Mouse (Mus musculus): ENCODE measurements around the gene Phf5a. TPM values are rescaled to one million over a fixed set of nuclear protein-coding genes. Genes with fewer than 3 reads are reported as not detected.
A peak's percentile ranks its signal among the peaks of the same experiment; 100 is the strongest.

The Phf5a gene
- polyA plus RNA-seq (2014; fragmentation: Nextera tagmentation; extraction: Ambion mirVana): 184 and 186 TPM in 2 replicates

DNA sequence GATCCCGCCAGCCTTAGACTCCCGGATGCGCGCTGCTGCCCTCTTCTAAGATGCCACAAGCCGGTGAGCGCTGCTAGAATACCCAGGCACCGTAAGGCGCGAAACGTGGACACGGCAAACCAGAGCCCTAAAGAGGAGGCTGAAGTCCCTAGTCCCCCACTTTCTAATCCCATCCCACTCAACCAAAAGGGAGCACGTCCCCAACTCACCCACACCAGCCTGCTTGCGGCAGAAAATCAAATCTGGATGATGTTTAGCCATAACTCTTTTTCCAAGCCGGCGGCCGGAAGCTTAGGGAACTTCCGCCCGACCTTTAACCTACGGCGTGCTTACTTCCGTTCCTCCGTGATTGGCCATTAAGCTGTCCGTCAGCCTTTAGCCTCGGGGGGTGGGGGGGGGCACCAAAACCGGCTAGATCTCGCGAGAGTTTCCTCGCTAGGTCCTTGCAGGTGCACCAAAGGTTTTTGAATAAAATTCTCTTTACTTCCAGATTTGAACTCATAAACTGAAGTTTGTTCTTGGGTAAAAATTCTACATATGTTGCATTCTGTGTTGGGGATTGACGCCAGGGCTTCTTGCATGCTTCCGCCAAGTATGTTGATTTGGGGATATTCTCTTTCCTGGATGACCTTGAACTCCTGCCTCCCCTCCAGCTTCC, at the start of gene Phf5a:
Gene Phf5a, minus strand, starts transcription at position 308 of the 658 bp plus-strand sequence.
- Histone ChIP-seq H3K4me1 (replicated peaks; ENCODE audit: control insufficient read depth, insufficient read depth, low read length) (no peaks in the 10 kb centered on the region; the same call in 1 of the 2 replicates), H3K4me3 (ENCODE audit: low read depth, low read length) (peak within 1 kb of the TSS; percentile 96), H3K9ac (ENCODE audit: low read depth, low read length) (peak within 1 kb of the TSS; percentile 96), H3K4me2 (replicated peaks; ENCODE audit: low read depth, low read length) (peak within 1 kb of the TSS; percentile 81), H3K9me3 (ENCODE audit: control insufficient read depth, low read length) (no peaks in the 10 kb centered on the region), H3K36me3 (ENCODE audit: control insufficient read depth, insufficient read depth, low read length) (0 out of 2 replicates have a peak, but pooled peaks cover 6% of the 10 kb centered on the region), H3K27me3 (ENCODE audit: control insufficient read depth, insufficient read depth, low read length) (no peaks in the 10 kb centered on the region), H3K27ac (ENCODE audit: low read depth, low read length) (peak within 1 kb of the TSS; percentile 92)
- under 1% methylated on average over 30 of the region's 30 CpGs for WGBS
- DNase-seq (ENCODE audit: low spot score) (peak; percentile 98), ATAC-seq (ENCODE audit: low FRiP score) (peak; percentile 91)

DNA sequence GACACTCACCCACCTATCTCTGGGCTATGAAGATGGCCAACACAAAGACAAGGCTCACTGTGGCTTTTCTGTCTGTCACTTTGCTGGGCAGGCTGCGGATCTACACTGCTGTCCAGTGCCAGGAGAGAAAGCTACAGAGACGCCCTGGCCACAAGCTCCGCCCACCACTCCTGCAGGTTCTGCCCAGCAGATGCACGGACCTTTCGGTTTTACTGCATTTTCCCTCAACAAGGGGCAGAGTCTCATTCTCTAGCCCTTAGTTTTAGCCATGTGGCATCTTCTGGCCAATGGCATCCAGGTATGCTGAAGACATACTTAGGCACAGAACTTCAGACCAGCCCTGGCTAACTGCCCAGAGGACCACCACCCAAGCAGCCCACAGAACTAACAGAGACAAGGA, 49.5 kb upstream of the Phf5a start:
- no peaks in the 10 kb centered on the region for H3K36me3 ChIP-seq (ENCODE audit: control insufficient read depth, insufficient read depth, low read length)
- ATAC-seq (ENCODE audit: low FRiP score) (no peak), DNase-seq (ENCODE audit: low spot score) (no peak)
- no peak overlapping the region for H3K9ac ChIP-seq (ENCODE audit: low read depth, low read length)
- WGBS: 73% methylated on average over 5 of the region's 5 CpGs
- no peaks in the 10 kb centered on the region for H3K9me3 ChIP-seq (ENCODE audit: control insufficient read depth, low read length)
- H3K4me3 ChIP-seq (ENCODE audit: low read depth, low read length): no peak overlapping the region
- peaks cover 6% of the 10 kb centered on the region for H3K4me1 ChIP-seq (replicated peaks; ENCODE audit: control insufficient read depth, insufficient read depth, low read length)
- H3K27me3 ChIP-seq (ENCODE audit: control insufficient read depth, insufficient read depth, low read length): no peaks in the 10 kb centered on the region
- H3K4me2 ChIP-seq (replicated peaks; ENCODE audit: low read depth, low read length): no peak overlapping the region
- H3K27ac ChIP-seq (ENCODE audit: low read depth, low read length): no peak overlapping the region

DNA sequence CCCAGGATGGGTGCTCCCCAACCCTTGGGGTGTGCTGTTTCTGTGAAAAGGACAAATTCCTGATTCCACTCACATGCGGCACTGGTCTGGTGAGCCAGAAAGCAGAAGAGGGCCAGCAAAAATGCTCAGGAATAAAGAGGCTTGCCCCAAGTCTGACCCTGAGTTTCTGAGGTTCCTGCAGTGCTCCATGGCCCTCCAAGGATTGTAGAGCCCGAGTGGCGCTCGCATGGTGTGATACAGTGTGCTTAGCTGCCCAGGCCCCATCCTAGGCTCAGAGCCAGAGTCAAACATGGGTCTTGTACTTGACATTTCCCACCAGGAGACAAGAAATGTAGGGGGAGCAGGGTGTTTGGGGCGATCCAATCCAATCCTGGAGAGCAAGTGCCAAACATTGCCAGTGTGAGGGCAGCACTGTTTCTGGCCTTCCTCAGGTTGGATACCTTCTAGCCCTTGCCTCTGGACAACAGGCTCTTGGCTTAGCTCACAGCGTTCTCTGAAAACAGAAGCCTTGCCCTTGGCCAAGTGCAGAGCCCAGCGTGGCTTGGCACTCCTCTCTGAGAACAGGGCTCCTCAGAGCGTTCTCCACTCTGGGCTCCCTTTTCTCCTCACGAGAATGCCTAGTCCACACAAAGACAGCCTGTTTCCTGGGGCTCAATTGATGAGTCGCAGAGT, 49.0 kb upstream of the Phf5a start:
- WGBS: 93% methylated on average over 10 of the region's 10 CpGs
- DNase-seq (ENCODE audit: low spot score) (no peak), ATAC-seq (ENCODE audit: low FRiP score) (no peak)
- H3K4me3 ChIP-seq (ENCODE audit: low read depth, low read length): no peak overlapping the region
- H3K27me3 ChIP-seq (ENCODE audit: control insufficient read depth, insufficient read depth, low read length): no peaks in the 10 kb centered on the region
- H3K9me3 ChIP-seq (ENCODE audit: control insufficient read depth, low read length): no peaks in the 10 kb centered on the region
- no peaks in the 10 kb centered on the region for H3K36me3 ChIP-seq (ENCODE audit: control insufficient read depth, insufficient read depth, low read length)
- no peak overlapping the region for H3K4me2 ChIP-seq (replicated peaks; ENCODE audit: low read depth, low read length)
- H3K27ac ChIP-seq (ENCODE audit: low read depth, low read length): no peak overlapping the region
- H3K9ac ChIP-seq (ENCODE audit: low read depth, low read length): no peak overlapping the region
- peaks cover 6% of the 10 kb centered on the region for H3K4me1 ChIP-seq (replicated peaks; ENCODE audit: control insufficient read depth, insufficient read depth, low read length)

DNA sequence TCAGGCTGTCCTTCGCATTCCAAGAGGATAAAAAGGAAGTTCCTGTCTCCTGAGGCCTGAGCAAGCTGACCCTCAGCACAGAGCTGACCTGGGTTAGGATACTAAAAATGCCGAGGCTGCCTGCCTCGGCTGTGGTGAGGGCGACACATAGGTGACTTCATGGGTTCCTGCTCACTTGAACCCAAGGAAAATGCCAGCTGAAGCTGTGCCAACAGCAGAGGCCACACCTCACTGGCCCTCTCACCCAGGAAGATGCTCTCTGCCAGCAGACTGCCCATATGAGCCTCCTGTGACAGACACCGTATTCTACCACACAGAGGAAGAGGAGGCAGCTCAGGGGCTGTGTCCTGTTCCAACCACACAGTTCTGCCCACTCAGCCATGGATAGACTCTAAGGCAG, 47.4 kb upstream of the Phf5a start:
- WGBS: 85% methylated on average over 5 of the region's 5 CpGs
- DNase-seq (ENCODE audit: low spot score) (no peak), ATAC-seq (ENCODE audit: low FRiP score) (no peak)
- Histone ChIP-seq H3K36me3 (ENCODE audit: control insufficient read depth, insufficient read depth, low read length) (peaks cover 3% of the 10 kb centered on the region), H3K4me3 (ENCODE audit: low read depth, low read length) (no peak overlapping the region), H3K27me3 (ENCODE audit: control insufficient read depth, insufficient read depth, low read length) (no peaks in the 10 kb centered on the region), H3K27ac (ENCODE audit: low read depth, low read length) (no peak overlapping the region), H3K4me1 (replicated peaks; ENCODE audit: control insufficient read depth, insufficient read depth, low read length) (no peaks in the 10 kb centered on the region), H3K4me2 (replicated peaks; ENCODE audit: low read depth, low read length) (no peak overlapping the region), H3K9ac (ENCODE audit: low read depth, low read length) (no peak overlapping the region), H3K9me3 (ENCODE audit: control insufficient read depth, low read length) (no peaks in the 10 kb centered on the region)

DNA sequence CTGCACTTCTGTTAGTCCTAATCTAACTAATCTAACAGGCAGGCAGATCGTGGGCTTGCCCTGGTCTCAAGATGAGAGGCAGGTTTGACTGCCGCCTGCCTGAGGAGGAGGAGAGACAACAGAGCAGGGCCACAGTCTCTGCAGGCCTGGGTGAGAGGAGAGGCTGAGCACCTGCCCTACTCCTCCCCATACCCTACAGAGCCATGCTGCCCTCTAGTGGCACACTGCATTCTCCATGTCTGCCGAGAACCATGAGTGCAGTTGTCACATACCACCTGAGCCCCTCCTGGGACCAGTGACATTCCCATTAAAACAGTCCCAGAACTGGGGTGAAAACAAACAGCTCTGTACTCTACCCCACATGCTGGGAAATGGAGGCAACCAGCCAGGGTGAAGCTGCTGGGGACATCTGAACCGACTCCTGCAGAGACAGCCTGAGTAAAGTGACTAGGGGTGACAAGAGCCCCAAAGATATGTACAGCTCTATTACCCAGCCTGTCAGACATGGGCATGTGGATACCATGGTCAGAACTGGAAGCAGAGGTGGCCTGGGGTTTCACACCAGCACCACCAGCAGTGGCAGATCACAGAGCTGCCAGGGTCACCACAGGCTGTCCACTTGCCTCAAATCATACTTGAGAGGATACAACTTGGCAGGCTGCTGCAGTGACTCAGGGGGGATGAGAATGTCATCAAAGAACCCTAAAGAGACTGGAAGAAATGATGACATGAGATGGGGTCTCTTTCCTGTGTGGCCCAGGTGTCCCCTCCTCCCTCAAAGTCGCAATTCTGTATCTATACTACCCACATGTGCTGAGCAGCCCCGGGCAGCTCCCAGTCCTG, 46.1 kb upstream of the Phf5a start:
- Histone ChIP-seq H3K9ac (ENCODE audit: low read depth, low read length) (no peak overlapping the region), H3K36me3 (ENCODE audit: control insufficient read depth, insufficient read depth, low read length) (peaks cover 9% of the 10 kb centered on the region), H3K27ac (ENCODE audit: low read depth, low read length) (no peak overlapping the region), H3K4me2 (replicated peaks; ENCODE audit: low read depth, low read length) (no peak overlapping the region), H3K9me3 (ENCODE audit: control insufficient read depth, low read length) (no peaks in the 10 kb centered on the region), H3K4me3 (ENCODE audit: low read depth, low read length) (no peak overlapping the region), H3K4me1 (replicated peaks; ENCODE audit: control insufficient read depth, insufficient read depth, low read length) (no peaks in the 10 kb centered on the region), H3K27me3 (ENCODE audit: control insufficient read depth, insufficient read depth, low read length) (no peaks in the 10 kb centered on the region)
- peak; percentile 56; the same call in 1 of the 2 replicates for ATAC-seq (ENCODE audit: low FRiP score)
- DNase-seq (ENCODE audit: low spot score): peak; percentile 72
- WGBS: 58% methylated on average over 6 of the region's 6 CpGs

DNA sequence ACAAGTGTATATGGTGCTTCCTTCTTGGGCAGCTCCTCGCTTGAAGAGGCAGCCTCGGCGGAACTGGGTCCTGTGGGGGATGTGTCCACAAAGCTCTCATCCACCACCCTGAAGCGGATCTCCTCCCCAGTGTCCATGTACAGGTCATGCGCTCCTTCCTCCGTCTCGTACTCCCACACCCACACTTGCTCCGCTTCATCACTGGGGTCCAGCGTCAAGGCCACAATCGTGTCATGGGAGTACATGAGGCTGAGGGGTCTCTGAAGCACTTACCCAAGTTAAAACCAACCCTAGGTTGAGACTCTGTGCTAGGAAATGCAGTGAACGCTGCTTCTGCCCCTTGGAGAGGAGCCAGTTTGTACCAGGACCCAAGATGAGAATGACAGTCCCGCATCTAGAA, 45.5 kb upstream of the Phf5a start:
- ATAC-seq (ENCODE audit: low FRiP score) (no peak), DNase-seq (ENCODE audit: low spot score) (no peak)
- H3K27me3 ChIP-seq (ENCODE audit: control insufficient read depth, insufficient read depth, low read length): no peaks in the 10 kb centered on the region
- H3K9ac ChIP-seq (ENCODE audit: low read depth, low read length): no peak overlapping the region
- no peak overlapping the region for H3K27ac ChIP-seq (ENCODE audit: low read depth, low read length)
- H3K4me1 ChIP-seq (replicated peaks; ENCODE audit: control insufficient read depth, insufficient read depth, low read length): no peaks in the 10 kb centered on the region
- 94% methylated on average over 12 of the region's 12 CpGs for WGBS
- H3K4me2 ChIP-seq (replicated peaks; ENCODE audit: low read depth, low read length): no peak overlapping the region
- no peaks in the 10 kb centered on the region for H3K9me3 ChIP-seq (ENCODE audit: control insufficient read depth, low read length)
- peaks cover 9% of the 10 kb centered on the region for H3K36me3 ChIP-seq (ENCODE audit: control insufficient read depth, insufficient read depth, low read length)
- H3K4me3 ChIP-seq (ENCODE audit: low read depth, low read length): no peak overlapping the region

DNA sequence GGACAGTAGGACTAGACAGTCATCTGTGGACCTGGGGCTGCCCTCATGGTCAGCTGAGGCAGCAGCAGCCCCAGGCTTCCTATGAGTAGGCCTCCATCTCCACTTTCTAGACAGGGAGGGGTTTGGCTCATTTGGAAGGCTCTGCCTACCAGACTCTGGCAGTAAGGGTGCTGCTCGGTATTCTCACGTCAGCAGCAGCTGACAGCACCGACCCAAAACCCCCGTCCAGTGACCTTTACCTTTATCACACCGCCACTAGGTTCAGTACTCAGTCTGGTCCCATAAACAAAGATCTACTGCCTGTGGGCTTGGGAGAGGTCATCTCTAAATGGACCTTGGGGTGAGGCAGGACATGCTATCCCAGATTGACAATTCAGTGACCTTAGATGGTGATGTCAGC, 44.0 kb upstream of the Phf5a start:
- H3K9ac ChIP-seq (ENCODE audit: low read depth, low read length): no peak overlapping the region
- no peak overlapping the region for H3K27ac ChIP-seq (ENCODE audit: low read depth, low read length)
- H3K4me1 ChIP-seq (replicated peaks; ENCODE audit: control insufficient read depth, insufficient read depth, low read length): no peaks in the 10 kb centered on the region
- H3K4me2 ChIP-seq (replicated peaks; ENCODE audit: low read depth, low read length): no peak overlapping the region
- H3K36me3 ChIP-seq (ENCODE audit: control insufficient read depth, insufficient read depth, low read length): peaks cover 9% of the 10 kb centered on the region
- 83% methylated on average over 5 of the region's 5 CpGs for WGBS
- H3K9me3 ChIP-seq (ENCODE audit: control insufficient read depth, low read length): no peaks in the 10 kb centered on the region
- DNase-seq (ENCODE audit: low spot score) (no peak), ATAC-seq (ENCODE audit: low FRiP score) (no peak)
- no peaks in the 10 kb centered on the region for H3K27me3 ChIP-seq (ENCODE audit: control insufficient read depth, insufficient read depth, low read length)
- H3K4me3 ChIP-seq (ENCODE audit: low read depth, low read length): no peak overlapping the region

DNA sequence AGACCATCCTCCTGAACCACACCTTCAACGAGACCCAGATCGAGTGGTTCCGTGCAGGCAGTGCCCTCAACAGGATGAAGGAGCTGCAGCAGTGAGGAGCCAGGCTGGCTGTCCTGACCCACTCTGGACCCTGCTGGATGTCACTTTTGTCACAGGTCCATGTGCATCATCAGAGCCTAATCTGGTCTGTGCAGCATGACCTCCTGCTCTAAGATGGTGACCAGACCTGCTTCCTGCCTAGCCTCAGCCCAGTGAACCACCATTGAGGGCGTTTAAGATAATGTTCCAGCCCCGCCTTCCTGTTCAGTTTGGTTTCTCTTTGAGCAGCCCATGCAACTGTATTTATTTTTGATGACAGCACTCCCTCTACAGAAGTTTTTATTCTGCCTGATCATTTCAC, 43.0 kb upstream of the Phf5a start:
- no peak for DNase-seq (ENCODE audit: low spot score)
- H3K36me3 ChIP-seq (ENCODE audit: control insufficient read depth, insufficient read depth, low read length): peaks cover 9% of the 10 kb centered on the region
- WGBS: 87% methylated on average over 5 of the region's 5 CpGs

More for the DNA sequence above, 43.0 kb upstream of the Phf5a start:
- H3K9ac ChIP-seq (ENCODE audit: low read depth, low read length): no peak overlapping the region
- no peaks in the 10 kb centered on the region for H3K4me1 ChIP-seq (replicated peaks; ENCODE audit: control insufficient read depth, insufficient read depth, low read length)
- H3K9me3 ChIP-seq (ENCODE audit: control insufficient read depth, low read length): no peaks in the 10 kb centered on the region
- no peak overlapping the region for H3K4me3 ChIP-seq (ENCODE audit: low read depth, low read length)
- ATAC-seq (ENCODE audit: low FRiP score): no peak
- H3K27me3 ChIP-seq (ENCODE audit: control insufficient read depth, insufficient read depth, low read length): no peaks in the 10 kb centered on the region
- H3K27ac ChIP-seq (ENCODE audit: low read depth, low read length): no peak overlapping the region
- no peak overlapping the region for H3K4me2 ChIP-seq (replicated peaks; ENCODE audit: low read depth, low read length)
